Comparison of ENCODE assay signal across 8 mouse cellular contexts in genomic region chr6:120491862-120492498, GRCm38 (mm10). TPM values are rescaled to one million over a fixed set of nuclear protein-coding genes. Genes with fewer than 3 reads are reported as not detected.
A peak's percentile ranks its signal among the peaks of the same experiment; 100 is the strongest.
DNase-seq lines count a peak whose midpoint lies in the region; ATAC-seq and TF ChIP-seq lines count a peak whose summit lies in the region.

No protein-coding gene starts in this region.

- H3K27me3 ChIP-seq in hindbrain, embryonic 16.5 days (replicated peaks; ENCODE audit: control insufficient read depth, insufficient read depth, low read length), result 0 out of 2 replicates have a peak, but pooled peaks cover 2% of the 10 kb centered on the region

- peaks cover 0 to 9% of the 10 kb centered on the region in 2 experiments; a peak in 2 of 4 replicates for H3K4me1 ChIP-seq in ES-E14 (ENCODE audit: control insufficient read depth in 2 of 2, insufficient read depth in 2 of 2, low read length in 2 of 2, poor library complexity in 1 of 2)
- H3K4me1 ChIP-seq in hindbrain, embryonic 16.5 days (ENCODE audit: control insufficient read depth, insufficient read depth, low read depth, low read length), result peaks cover 48% of the 10 kb centered on the region

- H3K27ac ChIP-seq in ES-E14 (ENCODE audit: insufficient read depth, low read depth, low read length, poor library complexity, severe bottlenecking), result no peak overlapping the region
- peak overlapping the region; percentile 12; the same call in 1 of the 2 replicates for H3K27ac ChIP-seq in hindbrain, embryonic 16.5 days (ENCODE audit: low read depth, low read length)

- peak overlapping the region; percentile 80 for H3K4me2 ChIP-seq in hindbrain, embryonic 16.5 days (ENCODE audit: low read length)

- in situ Hi-C loops in ES-E14 (cut with MboI; ENCODE audit: low sequenced_read_pairs in 2 of 2, unreplicated experiment in 2 of 2), result no loop called here

- ATAC-seq in hindbrain, embryonic 16.5 days, result no peak
- no peak for ATAC-seq in activated CD4-positive, CD25-positive, alpha-beta regulatory T cell, adult 4 months

- no peaks in the 10 kb centered on the region for H3K36me3 ChIP-seq in ES-E14 (ENCODE audit: control insufficient read depth, insufficient read depth, low read length, poor library complexity, severe bottlenecking)
- H3K36me3 ChIP-seq in hindbrain, embryonic 16.5 days (ENCODE audit: control insufficient read depth, insufficient read depth, low read length), result no peaks in the 10 kb centered on the region

- H3K9ac ChIP-seq in ES-E14 (ENCODE audit: insufficient read depth, low read depth, low read length, poor library complexity, severe bottlenecking), result no peak overlapping the region; the same call in 1 of the 2 replicates
- peak overlapping the region; percentile 93 for H3K9ac ChIP-seq in hindbrain, embryonic 16.5 days (ENCODE audit: low read depth, low read length)

- peak overlapping the region; percentile 76 to 79 for H3K4me3 ChIP-seq in ES-E14 (ENCODE audit: insufficient read depth in 1 of 2, low read depth in 1 of 2, low read length in 2 of 2, poor library complexity in 1 of 2, severe bottlenecking in 1 of 2)
- peak overlapping the region; percentile 78 for H3K4me3 ChIP-seq in hindbrain, embryonic 16.5 days (ENCODE audit: low read length)

- peak; percentile 38 for DNase-seq in embryo, embryonic 11 days
- no peak for DNase-seq in embryo, embryonic 10.5 days (ENCODE audit: low spot score)
- DNase-seq in ES-E14 (ENCODE audit: low read depth, low spot score), result no peak
- peak; percentile 84 for DNase-seq in lung, postnatal 25 days (ENCODE audit: low spot score)
- DNase-seq in retina, postnatal 1 day, result no peak
- DNase-seq in left cerebral cortex, adult 11 months (ENCODE audit: low spot score), result no peak

- no peaks in the 10 kb centered on the region for H3K9me3 ChIP-seq in ES-E14 (ENCODE audit: control insufficient read depth, insufficient read depth, low read depth, low read length)
- H3K9me3 ChIP-seq in hindbrain, embryonic 16.5 days (ENCODE audit: control insufficient read depth, low read length), result no peaks in the 10 kb centered on the region

- WGBS in hindbrain, embryonic 16.5 days, result 8% methylated on average over 22 of the region's 22 CpGs

TF ChIP-seq in ES-E14, 5 proteins besides CTCF, POLR2A, EP300 and RAD21:
- no peak for TF ChIP-seq ZC3H11A (IDR thresholded peaks at IDR 0.05; ENCODE audit: borderline replicate concordance, low read depth, low read length)

RNA-seq across cellular contexts. Expression of gene Tmem121b, which starts 1.6 kb away (rescaled TPM):
- 0.09 and 0.11 TPM in 2 replicates for total RNA-seq in ES-E14 (2012; rRNA removed)
- 2.6 and 2.7 TPM in 2 replicates for polyA plus RNA-seq in hindbrain, embryonic 16.5 days (2015; fragmentation: Nextera tagmentation; extraction: Ambion mirVana)
- under 1 TPM; 0.13 to 0.22 TPM for polyA plus RNA-seq in activated CD4-positive, CD25-positive, alpha-beta regulatory T cell, adult 4 months (2017; shearing (Covaris generic))

RNA-seq across cellular contexts. Expression of gene Il17ra, which starts 28.9 kb away (rescaled TPM):
- total RNA-seq in ES-E14 (2012; rRNA removed), result 7.0 and 9.1 TPM in 2 replicates
- 4.9 and 6.1 TPM in 2 replicates for polyA plus RNA-seq in hindbrain, embryonic 16.5 days (2015; fragmentation: Nextera tagmentation; extraction: Ambion mirVana)
- polyA plus RNA-seq in activated CD4-positive, CD25-positive, alpha-beta regulatory T cell, adult 4 months (2017; shearing (Covaris generic)), result 10 to 100 TPM; 19.0 to 22.5 TPM

RNA-seq across cellular contexts. Expression of gene Hdhd5, which starts 39.1 kb away (rescaled TPM):
- 27.4 and 36.5 TPM in 2 replicates for total RNA-seq in ES-E14 (2012; rRNA removed)
- polyA plus RNA-seq in hindbrain, embryonic 16.5 days (2015; fragmentation: Nextera tagmentation; extraction: Ambion mirVana), result 16.1 and 16.6 TPM in 2 replicates
- 10 to 100 TPM; 30.0 to 32.7 TPM for polyA plus RNA-seq in activated CD4-positive, CD25-positive, alpha-beta regulatory T cell, adult 4 months (2017; shearing (Covaris generic))

Comparison
In these comparisons a context has a peak if more than half of its experiments do, and no peak if none do; other contexts are left out.
1. DNase-seq: peak in embryo, embryonic 11 days (single experiment) and lung, postnatal 25 days (single experiment); none in embryo, embryonic 10.5 days (single experiment), ES-E14 (single experiment), retina, postnatal 1 day (single experiment) and left cerebral cortex, adult 11 months (single experiment).